Mouse (Mus musculus) embryonic fibroblast, embryonic 13.5 days (primary cell): ENCODE measurements around the gene Lmtk3.

Source experiments
- CTCF ChIP-seq: IDR thresholded peaks from 2 replicates; pipeline ENCODE4 v1.5.1; 2011; ENCODE audit warnings: mild to moderate bottlenecking, control low read depth, low read length, moderate library complexity, borderline replicate concordance; ENCODE audit not compliant: insufficient read depth
- POLR2A ChIP-seq: IDR thresholded peaks from 2 replicates; pipeline ENCODE4 v1.6.1; 2011; ENCODE audit warnings: low read depth, mild to moderate bottlenecking, control low read depth, low read length, moderate library complexity

- TF ChIP-seq CTCF, result no peak
- TF ChIP-seq POLR2A, result no peak
These were observed 27.8 kb upstream of the Lmtk3 start for GRCm38 (mm10) chr7:45755703-45756102.
